Mouse (Mus musculus): ENCODE results near the gene Samd3. TPM values are rescaled to one million over a fixed set of nuclear protein-coding genes. Genes with fewer than 3 reads are reported as not detected.

The Samd3 gene
- total RNA-seq, 2 experiments from 2014 or later = not detected

DNA sequence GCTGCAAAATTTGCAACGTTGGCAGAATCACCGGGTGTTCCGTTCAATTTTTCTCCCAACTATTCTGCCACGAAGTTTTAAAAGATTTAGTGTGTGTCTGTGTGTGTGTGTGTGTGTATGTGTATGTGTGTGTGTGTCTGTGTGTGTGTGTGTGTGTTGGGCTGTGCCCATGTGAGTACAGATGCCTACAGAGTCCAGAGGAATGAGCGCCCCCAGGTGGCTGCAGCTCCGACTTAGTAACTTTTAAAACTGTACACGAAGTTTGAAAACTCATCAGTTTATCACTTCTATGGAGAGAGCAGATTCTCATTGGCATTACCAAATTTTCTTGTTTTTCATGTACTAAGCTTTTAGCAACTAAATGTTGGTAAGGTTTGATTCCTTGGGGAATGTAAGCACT, 68.1 kb downstream of the Samd3 start:
- intact Hi-C loops (cut with DNase I) = no loop called here

DNA sequence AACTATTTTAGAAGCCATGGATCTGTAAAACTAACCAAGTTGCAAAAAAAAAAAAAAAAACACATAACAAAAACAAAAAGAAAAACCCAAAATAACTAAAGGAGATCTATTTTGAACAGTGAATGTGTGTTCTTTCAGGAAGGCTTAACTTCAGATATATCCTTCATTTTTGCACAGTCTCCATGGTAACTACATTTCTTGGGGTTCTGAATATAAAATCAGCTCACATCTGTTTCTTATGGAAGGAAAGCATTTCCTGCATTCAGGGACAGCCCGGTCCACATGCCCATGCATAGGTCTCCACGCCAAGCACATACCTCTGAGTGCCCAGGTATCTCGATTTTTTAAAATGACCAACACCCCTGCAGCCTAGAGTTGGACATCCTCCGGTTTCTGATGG, 72.8 kb downstream of the Samd3 start:
- intact Hi-C loops (cut with DNase I) = no loop called here

More for the DNA sequence above, 68.1 kb downstream of the Samd3 start:
- peak in 1 of 2 experiments; percentile 4 for DNase-seq

DNA sequence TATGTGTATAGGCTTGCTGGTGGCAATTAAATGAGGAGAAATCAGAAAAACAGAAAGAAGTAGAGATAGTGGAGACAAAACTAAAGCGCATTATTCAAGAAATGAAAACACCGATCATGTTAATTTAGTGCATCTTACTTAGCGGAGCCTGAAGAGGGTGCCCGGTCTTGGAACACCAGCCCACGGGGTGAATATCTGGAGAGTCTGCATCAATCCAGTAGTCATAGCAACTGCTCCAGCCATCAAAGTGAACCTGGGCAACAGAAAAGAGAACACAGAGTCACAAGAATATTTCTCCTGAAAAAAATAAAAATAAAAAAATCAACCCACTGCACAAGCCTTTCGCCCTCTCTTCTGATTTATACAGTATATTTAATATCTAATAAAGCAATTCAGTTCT, 74.0 kb downstream of the Samd3 start:
- intact Hi-C loops (cut with DNase I) = no loop called here
- DNase-seq = no peak

More for the DNA sequence above, 72.8 kb downstream of the Samd3 start:
- DNase-seq = no peak

DNA sequence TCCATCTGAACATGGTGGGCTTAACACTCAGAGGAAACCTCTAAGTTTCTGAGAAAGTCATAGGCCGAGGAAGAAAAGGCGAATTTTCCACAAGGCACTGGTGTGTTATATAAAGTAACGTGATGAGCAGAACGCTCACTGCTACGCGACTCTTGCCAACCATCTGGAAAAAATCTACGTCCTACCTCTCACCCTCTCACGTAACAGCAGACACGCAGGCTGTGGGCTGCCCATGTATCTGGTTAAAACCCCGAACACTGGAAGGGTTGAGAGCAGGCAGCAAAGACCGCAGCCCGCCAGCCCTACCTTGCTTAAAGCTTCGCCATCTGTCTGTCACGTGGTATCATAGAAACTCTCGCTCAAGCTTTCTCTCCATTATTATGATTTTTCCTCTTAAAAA, 84.8 kb downstream of the Samd3 start:
- intact Hi-C loops (cut with DNase I) = no loop called here
- no peak for DNase-seq

DNA sequence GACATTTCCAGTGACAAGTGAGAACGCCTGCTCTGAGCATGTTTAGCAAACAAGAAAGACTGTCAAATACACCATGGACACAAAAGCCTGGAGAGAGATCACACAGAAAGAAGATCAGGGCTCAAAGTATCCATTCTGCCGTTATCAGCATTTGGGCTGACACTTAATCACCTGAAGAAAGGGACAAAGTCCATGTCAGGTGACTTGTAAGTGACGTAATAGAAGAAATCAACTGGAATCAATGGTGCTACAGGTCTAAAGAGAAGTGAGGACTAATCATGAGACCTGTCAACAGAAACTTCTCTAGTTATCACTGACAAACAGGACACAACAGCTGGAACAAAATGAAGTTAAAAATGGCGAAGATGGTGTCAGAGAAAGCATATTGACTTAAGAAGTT, 91.2 kb downstream of the Samd3 start:
- intact Hi-C loops (cut with DNase I) = no loop called here
- no peak for DNase-seq

Other genes starting within 250 kb of the Samd3 start
- not detected for gene Gm9767, start 151.5 kb upstream of the Samd3 start, total RNA-seq (2021)
- gene Tmem200a, start 150.7 kb upstream of the Samd3 start, total RNA-seq (2021) = 1 to 10 TPM in 1 of 2 experiments, under 1 TPM in 1; 0.34 to 1.1 TPM
- gene L3mbtl3, start 146.3 kb downstream of the Samd3 start, total RNA-seq (2021) = 10 to 100 TPM; 11.1 to 13.4 TPM

Measured in heart, postnatal 10 days (tissue).